ENCODE assay signal across 9 mouse cellular contexts in genomic region chr7:74107176-74107928, GRCm38 (mm10).
DNase-seq lines count a peak whose midpoint lies in the region; ATAC-seq and TF ChIP-seq lines count a peak whose summit lies in the region.
"Had no signal": no experiment of that assay in that cellular context is flagged by ENCODE, and none has a peak within 500 bp of the region (broad histone marks: within the 10 kb centered on the region; RNA-seq: fewer than 3 reads in every experiment).

No protein-coding gene starts in this region.

- no peaks in the 10 kb centered on the region for H3K36me3 ChIP-seq in hindbrain, embryonic 14.5 days (replicated peaks; ENCODE audit: control insufficient read depth, insufficient read depth)
- no peaks in the 10 kb centered on the region for H3K36me3 ChIP-seq in hindbrain, embryonic 11.5 days (ENCODE audit: control insufficient read depth, insufficient read depth, low read length)
- no peaks in the 10 kb centered on the region for H3K36me3 ChIP-seq in lung, embryonic 16.5 days (ENCODE audit: control insufficient read depth, insufficient read depth, low read length)
- H3K36me3 ChIP-seq: liver, embryonic 15.5 days had no signal

- H3K9me3 ChIP-seq in hindbrain, embryonic 14.5 days (ENCODE audit: control insufficient read depth, low read length), result no peaks in the 10 kb centered on the region
- H3K9me3 ChIP-seq in hindbrain, embryonic 11.5 days (ENCODE audit: control insufficient read depth, low read length), result no peaks in the 10 kb centered on the region
- no peaks in the 10 kb centered on the region for H3K9me3 ChIP-seq in lung, embryonic 16.5 days (ENCODE audit: control insufficient read depth, low read length)
- H3K9me3 ChIP-seq: liver, embryonic 15.5 days had no signal

- H3K4me1 ChIP-seq in hindbrain, embryonic 14.5 days (replicated peaks; ENCODE audit: control insufficient read depth, insufficient read depth, low read length), result no peaks in the 10 kb centered on the region
- no peaks in the 10 kb centered on the region for H3K4me1 ChIP-seq in hindbrain, embryonic 11.5 days (replicated peaks; ENCODE audit: control insufficient read depth, insufficient read depth, low read length)
- peaks cover 8% of the 10 kb centered on the region; the same call in 1 of the 2 replicates for H3K4me1 ChIP-seq in cerebellum, adult 2 months (ENCODE audit: control insufficient read depth, insufficient read depth, low read length)
- peaks cover 8% of the 10 kb centered on the region for H3K4me1 ChIP-seq in lung, embryonic 16.5 days (replicated peaks; ENCODE audit: control insufficient read depth, insufficient read depth, low read length)
- H3K4me1 ChIP-seq: liver, embryonic 15.5 days had no signal

- H3K4me2 ChIP-seq in hindbrain, embryonic 14.5 days (replicated peaks), result no peak overlapping the region
- no peak overlapping the region for H3K4me2 ChIP-seq in hindbrain, embryonic 11.5 days (replicated peaks; ENCODE audit: low read depth, low read length)
- no peak overlapping the region for H3K4me2 ChIP-seq in lung, embryonic 16.5 days (ENCODE audit: low read depth, low read length)
- H3K4me2 ChIP-seq: liver, embryonic 15.5 days had no signal

- no peak for TF ChIP-seq POLR2A in cerebellum, adult 2 months (IDR thresholded peaks at IDR 0.05; ENCODE audit: borderline replicate concordance, insufficient read depth, low read length)

- ATAC-seq in hindbrain, embryonic 14.5 days (ENCODE audit: low FRiP score), result peak; percentile 71; the same call in 1 of the 2 replicates
- no peak for ATAC-seq in hindbrain, embryonic 11.5 days (ENCODE audit: low FRiP score)
- ATAC-seq in lung, embryonic 16.5 days (ENCODE audit: low read depth), result peak; percentile 91
- no peak for ATAC-seq in megakaryocyte-erythroid progenitor cell, adult 5-6 weeks (replicated peaks; ENCODE audit: low FRiP score, low TSS enrichment, poor library complexity, severe bottlenecking)

- intact Hi-C loops in heart, postnatal 14 days (cut with DNase I), result loop anchor here (10.0 kb wide), 1 partner anchor 453 kb away; no protein-coding TSS in a partner anchor

- H3K27ac ChIP-seq in hindbrain, embryonic 14.5 days, result no peak overlapping the region
- H3K27ac ChIP-seq in hindbrain, embryonic 11.5 days (ENCODE audit: low read depth, low read length), result no peak overlapping the region
- no peak overlapping the region for H3K27ac ChIP-seq in cerebellum, adult 2 months (ENCODE audit: insufficient read depth, low read length)
- peak overlapping the region; percentile 55 for H3K27ac ChIP-seq in lung, embryonic 16.5 days (ENCODE audit: low read length)
- H3K27ac ChIP-seq: liver, embryonic 15.5 days had no signal

- H3K27me3 ChIP-seq in hindbrain, embryonic 14.5 days (ENCODE audit: control insufficient read depth, insufficient read depth, low read length), result no peaks in the 10 kb centered on the region
- no peaks in the 10 kb centered on the region for H3K27me3 ChIP-seq in hindbrain, embryonic 11.5 days (ENCODE audit: control insufficient read depth, insufficient read depth, low read length)
- no peaks in the 10 kb centered on the region; the same call in 1 of the 2 replicates for H3K27me3 ChIP-seq in cerebellum, adult 2 months (ENCODE audit: control insufficient read depth, insufficient read depth, low read length)
- H3K27me3 ChIP-seq in lung, embryonic 16.5 days (ENCODE audit: control insufficient read depth, insufficient read depth, low read depth, low read length), result no peaks in the 10 kb centered on the region
- H3K27me3 ChIP-seq: liver, embryonic 15.5 days had no signal

- 50% methylated on average over 5 of the region's 5 CpGs for WGBS in hindbrain, embryonic 14.5 days
- WGBS in hindbrain, embryonic 11.5 days, result 67% methylated on average over 5 of the region's 5 CpGs
- 4% methylated on average over 5 of the region's 5 CpGs for WGBS in cerebellum, adult 2 months
- 23% methylated on average over 5 of the region's 5 CpGs for WGBS in lung, embryonic 16.5 days

- no peak overlapping the region for H3K9ac ChIP-seq in hindbrain, embryonic 14.5 days
- no peak overlapping the region for H3K9ac ChIP-seq in hindbrain, embryonic 11.5 days (ENCODE audit: low read depth, low read length)
- no peak overlapping the region for H3K9ac ChIP-seq in lung, embryonic 16.5 days (ENCODE audit: low read length)
- H3K9ac ChIP-seq: liver, embryonic 15.5 days had no signal

- no peak for TF ChIP-seq CTCF in cerebellum, adult 2 months (IDR thresholded peaks at IDR 0.05; ENCODE audit: borderline replicate concordance, insufficient read depth, low read depth, low read length)

- no peak overlapping the region for H3K4me3 ChIP-seq in hindbrain, embryonic 14.5 days (replicated peaks; ENCODE audit: low read length)
- no peak overlapping the region for H3K4me3 ChIP-seq in hindbrain, embryonic 11.5 days (ENCODE audit: low read depth, low read length)
- H3K4me3 ChIP-seq in cerebellum, adult 2 months (replicated peaks; ENCODE audit: insufficient read depth, low read depth, low read length), result no peak overlapping the region
- H3K4me3 ChIP-seq in lung, embryonic 16.5 days (ENCODE audit: low read length), result no peak overlapping the region
- H3K4me3 ChIP-seq: liver, embryonic 15.5 days had no signal

- DNase-seq in hindbrain, embryonic 14.5 days (ENCODE audit: low spot score), result peak; percentile 70
- DNase-seq in hindbrain, embryonic 11.5 days (ENCODE audit: low spot score), result no peak
- DNase-seq in 3T3-L1 (ENCODE audit: low read depth, low spot score), result peak; percentile 74
- DNase-seq in cerebellum, adult 2 months, result peak; percentile 78 to 91
- peak; percentile 16 to 31 for DNase-seq in heart, postnatal 14 days
- DNase-seq in thymus, adult 18-20 months, result no peak

Comparison
In these comparisons a context has a peak if more than half of its experiments do, and no peak if none do; other contexts are left out.
1. ATAC-seq: peak in hindbrain, embryonic 14.5 days (single experiment) and lung, embryonic 16.5 days (single experiment); none in hindbrain, embryonic 11.5 days (single experiment) and megakaryocyte-erythroid progenitor cell, adult 5-6 weeks (single experiment).
2. DNase-seq: peak in hindbrain, embryonic 14.5 days (single experiment), 3T3-L1 (single experiment), cerebellum, adult 2 months (2 of 2) and heart, postnatal 14 days (2 of 2); none in hindbrain, embryonic 11.5 days (single experiment) and thymus, adult 18-20 months (0 of 2).